Mouse (Mus musculus): ENCODE results near the gene Tnks2.

GRCm38 (mm10) chr19:36910424-36911045 lies 76.5 kb downstream of the Tnks2 start:
- TF ChIP-seq CTCF (IDR thresholded peaks at IDR 0.05; ENCODE audit: low read depth), result no peak
- TF ChIP-seq EP300 (IDR thresholded peaks at IDR 0.05; ENCODE audit: low read depth), result no peak

Measured in liver, embryonic 14.5 days (tissue).